Mouse (Mus musculus) ES-E14 (cell line): ENCODE measurements around the gene Ccdc30.

Experiments
- CHD2 ChIP-seq: IDR thresholded peaks from 2 replicates; pipeline ENCODE4 v1.6.1; 2014; ENCODE audit warnings: mild to moderate bottlenecking, low read depth, low read length, inconsistent platforms
- MAFK ChIP-seq: IDR thresholded peaks from 2 replicates; pipeline ENCODE4 v1.6.1; 2014; ENCODE audit warnings: mild to moderate bottlenecking, low read depth, low read length, inconsistent platforms; ENCODE audit not compliant: insufficient read depth
- ZNF384 ChIP-seq: IDR thresholded peaks from 2 replicates; pipeline ENCODE4 v1.6.1; 2012; ENCODE audit warnings: low read depth, low read length, inconsistent platforms

DNA sequence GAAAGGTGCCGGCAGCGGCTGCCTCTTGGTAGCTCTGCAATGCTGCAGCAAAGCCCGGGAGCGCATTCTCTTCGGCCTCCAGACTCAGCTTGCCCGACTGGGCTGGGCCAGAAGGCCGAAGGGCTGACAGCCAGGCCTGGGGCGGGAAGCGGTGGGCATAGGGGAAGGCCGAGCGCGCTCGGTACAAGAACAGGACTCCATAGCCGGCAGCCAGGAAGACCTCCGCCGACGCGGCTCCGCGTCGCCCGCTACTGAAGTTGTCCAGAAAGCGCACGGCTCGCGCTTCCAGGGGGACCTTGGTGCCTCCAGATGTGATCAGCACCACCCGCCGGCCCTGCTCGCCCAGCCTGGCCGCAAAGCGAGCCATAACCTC lies 6.6 kb upstream of the Ccdc30 start:
- TF ChIP-seq CHD2 (no peak), MAFK (no peak), ZNF384 (no peak)
